Mouse (Mus musculus): ENCODE measurements around the gene Slc25a43.
A peak's percentile ranks its signal among the peaks of the same experiment; 100 is the strongest.
"Not testable (repeated sequence)": the region's sequence is repeated elsewhere in the genome, so short reads cannot be mapped to it uniquely, and the experiment has no call there.

The Slc25a43 gene

GRCm38 (mm10) chrX:36795424-36796162 is 52.1 kb downstream of the Slc25a43 start, which contains the start of gene Slc25a5:
Slc25a5 (plus strand) TSS chrX:36795651.
- Histone ChIP-seq H3K9me3 (ENCODE audit: low read length) (no peaks in the 10 kb centered on the region), H3K27me3 (ENCODE audit: insufficient read depth, low read length) (no peaks in the 10 kb centered on the region), H3K4me1 (replicated peaks; ENCODE audit: low read depth, low read length) (peaks cover 33% of the 10 kb centered on the region), H3K36me3 (ENCODE audit: insufficient read depth, low read length) (peaks cover 27% of the 10 kb centered on the region), H3K4me3 (replicated peaks; ENCODE audit: low read length) (peak within 1 kb of the TSS; percentile 92)
- TF ChIP-seq NANOG (IDR thresholded peaks at IDR 0.05; ENCODE audit: borderline replicate concordance, low read length) (no peak), POU5F1 (IDR thresholded peaks at IDR 0.05; ENCODE audit: borderline replicate concordance, low read length) (no peak), CTCF (conservative IDR thresholded peaks at IDR 0.05; ENCODE audit: low read length) (no peak)

- no peak for TF ChIP-seq CTCF (conservative IDR thresholded peaks at IDR 0.05; ENCODE audit: low read length)
- no peak for TF ChIP-seq NANOG (IDR thresholded peaks at IDR 0.05; ENCODE audit: borderline replicate concordance, low read length)
- no peak for TF ChIP-seq POU5F1 (IDR thresholded peaks at IDR 0.05; ENCODE audit: borderline replicate concordance, low read length)
- Histone ChIP-seq H3K4me1 (replicated peaks; ENCODE audit: low read depth, low read length) (peaks cover 33% of the 10 kb centered on the region), H3K9me3 (ENCODE audit: low read length) (no peaks in the 10 kb centered on the region), H3K27me3 (ENCODE audit: insufficient read depth, low read length) (no peaks in the 10 kb centered on the region), H3K4me3 (replicated peaks; ENCODE audit: low read length) (peak overlapping the region; percentile 92), H3K36me3 (ENCODE audit: insufficient read depth, low read length) (peaks cover 27% of the 10 kb centered on the region)
Observed at GRCm38 (mm10) chrX:36796163-36796581, 52.7 kb downstream of the Slc25a43 start.

GRCm38 (mm10) chrX:36796734-36797133 is 53.3 kb downstream of the Slc25a43 start:
- not testable (repeated sequence) for H3K9me3 ChIP-seq (ENCODE audit: low read length); H3K27me3 ChIP-seq (ENCODE audit: insufficient read depth, low read length)
- H3K36me3 ChIP-seq (ENCODE audit: insufficient read depth, low read length) = peaks cover 27% of the 10 kb centered on the region
- H3K4me3 ChIP-seq (replicated peaks; ENCODE audit: low read length) = peak overlapping the region; percentile 92
- H3K4me1 ChIP-seq (replicated peaks; ENCODE audit: low read depth, low read length) = peaks cover 35% of the 10 kb centered on the region

GRCm38 (mm10) chrX:36799131-36799879 is 55.8 kb downstream of the Slc25a43 start:
- no peaks in the 10 kb centered on the region for H3K27me3 ChIP-seq (ENCODE audit: insufficient read depth, low read length)
- peaks cover 27% of the 10 kb centered on the region for H3K36me3 ChIP-seq (ENCODE audit: insufficient read depth, low read length)
- no peak overlapping the region for H3K4me3 ChIP-seq (replicated peaks; ENCODE audit: low read length)
- no peak for TF ChIP-seq CTCF (conservative IDR thresholded peaks at IDR 0.05; ENCODE audit: low read length)
- TF ChIP-seq NANOG (IDR thresholded peaks at IDR 0.05; ENCODE audit: borderline replicate concordance, low read length) = no peak
- TF ChIP-seq POU5F1 (IDR thresholded peaks at IDR 0.05; ENCODE audit: borderline replicate concordance, low read length) = no peak
- H3K9me3 ChIP-seq (ENCODE audit: low read length) = no peaks in the 10 kb centered on the region
- H3K4me1 ChIP-seq (replicated peaks; ENCODE audit: low read depth, low read length) = peaks cover 50% of the 10 kb centered on the region

- Histone ChIP-seq H3K9me3 (ENCODE audit: low read length) (no peaks in the 10 kb centered on the region), H3K36me3 (ENCODE audit: insufficient read depth, low read length) (peaks cover 9% of the 10 kb centered on the region), H3K4me3 (replicated peaks; ENCODE audit: low read length) (no peak overlapping the region), H3K27me3 (ENCODE audit: insufficient read depth, low read length) (no peaks in the 10 kb centered on the region), H3K4me1 (replicated peaks; ENCODE audit: low read depth, low read length) (peaks cover 60% of the 10 kb centered on the region)
- TF ChIP-seq POU5F1 (IDR thresholded peaks at IDR 0.05; ENCODE audit: borderline replicate concordance, low read length) = no peak
- TF ChIP-seq NANOG (IDR thresholded peaks at IDR 0.05; ENCODE audit: borderline replicate concordance, low read length) = no peak
- TF ChIP-seq CTCF (conservative IDR thresholded peaks at IDR 0.05; ENCODE audit: low read length) = no peak
Observed at GRCm38 (mm10) chrX:36803189-36803588, 59.7 kb downstream of the Slc25a43 start.

GRCm38 (mm10) chrX:36804196-36804595 is 60.7 kb downstream of the Slc25a43 start:
- H3K9me3 ChIP-seq (ENCODE audit: low read length) = no peaks in the 10 kb centered on the region
- H3K36me3 ChIP-seq (ENCODE audit: insufficient read depth, low read length) = peaks cover under 1% of the 10 kb centered on the region; the same call in 1 of the 2 replicates
- no peaks in the 10 kb centered on the region for H3K27me3 ChIP-seq (ENCODE audit: insufficient read depth, low read length)
- H3K4me3 ChIP-seq (replicated peaks; ENCODE audit: low read length) = no peak overlapping the region
- H3K4me1 ChIP-seq (replicated peaks; ENCODE audit: low read depth, low read length) = peaks cover 63% of the 10 kb centered on the region
- TF ChIP-seq NANOG (IDR thresholded peaks at IDR 0.05; ENCODE audit: borderline replicate concordance, low read length) (no peak), CTCF (conservative IDR thresholded peaks at IDR 0.05; ENCODE audit: low read length) (no peak), POU5F1 (IDR thresholded peaks at IDR 0.05; ENCODE audit: borderline replicate concordance, low read length) (no peak)

GRCm38 (mm10) chrX:36805466-36806235 is 62.2 kb downstream of the Slc25a43 start:
- H3K4me3 ChIP-seq (replicated peaks; ENCODE audit: low read length) = 0 out of 2 replicates have a peak overlapping the region, but pooled peaks have one; percentile 17
- no peaks in the 10 kb centered on the region for H3K9me3 ChIP-seq (ENCODE audit: low read length)
- H3K27me3 ChIP-seq (ENCODE audit: insufficient read depth, low read length) = no peaks in the 10 kb centered on the region
- TF ChIP-seq CTCF (conservative IDR thresholded peaks at IDR 0.05; ENCODE audit: low read length) (no peak), NANOG (IDR thresholded peaks at IDR 0.05; ENCODE audit: borderline replicate concordance, low read length) (peak; percentile 51; the same call in 1 of the 2 replicates), POU5F1 (IDR thresholded peaks at IDR 0.05; ENCODE audit: borderline replicate concordance, low read length) (peak; percentile 33; the same call in 1 of the 2 replicates)
- H3K36me3 ChIP-seq (ENCODE audit: insufficient read depth, low read length) = no peaks in the 10 kb centered on the region
- peaks cover 64% of the 10 kb centered on the region for H3K4me1 ChIP-seq (replicated peaks; ENCODE audit: low read depth, low read length)
